Mouse (Mus musculus) limb, embryonic 15.5 days (tissue): ENCODE measurements around the gene Scd1. TPM values are rescaled to one million over a fixed set of nuclear protein-coding genes. Genes with fewer than 3 reads are reported as not detected.

Experiments
- ATAC-seq: fragments of 200-750 bp; cut with Nextera tagmentation; 2 replicates; pipeline ENCODE4 v1.8.0; 2017; ENCODE audit warnings: low read depth, moderate TSS enrichment; ENCODE audit not compliant: insufficient number of reproducible peaks, low FRiP score, low TSS enrichment
- H3K27ac ChIP-seq: fragments of 300-500 bp; sonication (generic); 2 replicates; pipeline ENCODE4 v1.5.1; 2015; ENCODE audit warnings: moderate library complexity, mild to moderate bottlenecking, inconsistent platforms
- H3K27me3 ChIP-seq: fragments of 300-500 bp; sonication (generic); 2 replicates; pipeline ENCODE4 v1.6.1; 2015; ENCODE audit warnings: inconsistent platforms
- H3K36me3 ChIP-seq: fragments of 300-500 bp; sonication (generic); 2 replicates; pipeline ENCODE4 v1.6.1; 2015; ENCODE audit warnings: inconsistent platforms
- H3K4me1 ChIP-seq: fragments of 300-500 bp; sonication (generic); 2 replicates; pipeline ENCODE4 v1.6.1; 2015; ENCODE audit warnings: inconsistent platforms
- H3K4me2 ChIP-seq: fragments of 300-500 bp; sonication (generic); 2 replicates; pipeline ENCODE4 v1.6.1; 2015; ENCODE audit warnings: mild to moderate bottlenecking, inconsistent platforms
- H3K4me3 ChIP-seq: fragments of 300-500 bp; sonication (generic); 2 replicates; pipeline ENCODE4 v1.5.1; 2015; ENCODE audit warnings: mild to moderate bottlenecking, inconsistent platforms
- H3K9ac ChIP-seq: fragments of 300-500 bp; sonication (generic); 2 replicates; pipeline ENCODE4 v1.6.1; 2015; ENCODE audit warnings: inconsistent platforms
- H3K9me3 ChIP-seq: fragments of 300-500 bp; sonication (generic); 2 replicates; pipeline ENCODE4 v1.6.1; 2016; ENCODE audit warnings: inconsistent platforms
- WGBS: fragments of 180-500 bp; shearing (Covaris S2); methylation state at CpG from one replicate; pipeline ENCODE4 v1.1.7; 2015; 5-methylcytosine and 5-hydroxymethylcytosine counted together
- polyA plus RNA-seq: library from polyadenylated mRNA; unstranded; fragments of >200 nt; fragmentation: Nextera tagmentation; extraction: Ambion mirVana; gene quantifications from 2 replicates; pipeline ENCODE4 v1.2.1, GENCODE M21; 2015

Scd1 gene
- polyA plus RNA-seq = 5.0 and 6.5 TPM in 2 replicates

DNA sequence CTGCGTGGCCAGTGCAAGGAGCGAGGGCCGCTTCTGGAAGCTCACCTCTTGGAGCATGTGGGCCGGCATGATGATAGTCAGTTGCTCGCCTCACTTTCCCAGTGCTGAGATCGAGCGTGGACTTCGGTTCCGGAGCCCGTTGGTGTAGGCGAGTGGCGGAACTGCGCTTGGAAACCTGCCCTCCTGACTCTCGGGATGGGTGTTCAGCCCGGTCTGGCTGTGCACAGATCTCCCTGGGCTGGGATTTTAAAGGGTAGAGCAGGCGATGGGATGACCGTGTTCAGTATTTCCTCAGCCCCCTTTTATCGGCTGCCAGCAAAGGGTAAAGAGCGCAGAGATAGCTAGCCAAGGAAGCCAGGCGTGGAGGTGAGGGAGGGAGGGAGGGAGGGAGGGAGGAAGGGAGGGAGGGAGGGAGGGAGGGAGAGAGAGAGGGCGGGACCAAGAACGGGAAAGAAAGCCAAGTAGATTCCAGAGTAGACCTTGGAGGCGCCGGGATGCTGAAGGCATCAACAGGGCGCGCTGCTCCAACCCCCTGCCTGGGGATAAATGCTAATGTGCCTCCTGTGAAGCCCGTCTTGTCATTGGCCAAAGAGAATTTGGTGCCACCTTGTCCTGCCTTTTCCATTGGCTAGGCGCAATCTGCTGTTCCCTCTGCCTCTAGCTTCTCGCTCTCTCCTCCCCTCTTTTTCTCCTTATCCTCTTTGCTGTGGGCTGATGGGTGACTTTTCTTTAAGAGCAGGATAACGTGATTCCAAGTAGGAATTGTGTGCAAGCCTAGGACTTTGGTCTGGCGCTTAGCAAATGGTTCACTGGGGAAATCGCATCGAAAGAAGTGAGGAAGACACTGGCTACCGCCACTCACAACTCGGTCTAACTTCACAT lies at the start of gene Scd1:
TSS of gene Scd1 (minus strand) at position 539 of the 882 bp plus-strand sequence.
- peak; percentile 87 for ATAC-seq
- H3K27me3 ChIP-seq = no peaks in the 10 kb centered on the region

DNA sequence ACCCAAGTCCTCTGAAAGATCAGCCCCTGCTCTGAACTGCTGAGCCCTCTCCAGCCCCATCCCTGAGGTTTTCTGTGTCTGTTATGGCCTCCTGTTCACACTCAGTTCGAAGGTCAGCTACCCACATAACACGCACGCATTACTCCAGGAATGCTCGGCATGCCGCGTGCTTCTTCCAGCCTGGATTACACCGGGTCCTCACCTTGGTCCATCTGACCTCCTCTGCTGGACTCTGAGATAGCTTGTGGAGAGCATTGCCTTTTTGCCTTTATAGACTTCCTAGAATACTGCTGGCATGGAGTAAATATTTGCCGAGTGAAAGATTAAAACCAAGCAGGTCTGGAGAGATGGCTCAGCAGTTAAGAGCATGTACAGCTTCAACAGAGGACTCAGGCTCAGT lies 47.7 kb upstream of the Scd1 start:
- ATAC-seq = no peak
- Histone ChIP-seq H3K4me2 (no peak overlapping the region), H3K9ac (no peak overlapping the region), H3K9me3 (no peaks in the 10 kb centered on the region), H3K27ac (no peak overlapping the region), H3K27me3 (peaks cover 5% of the 10 kb centered on the region; the same call in 1 of the 2 replicates), H3K4me1 (no peaks in the 10 kb centered on the region), H3K4me3 (no peak overlapping the region), H3K36me3 (no peaks in the 10 kb centered on the region)
- 80% methylated on average over 8 of the region's 8 CpGs for WGBS

More for the DNA sequence above, at the start of gene Scd1:
- WGBS = under 1% methylated on average over 32 of the region's 35 CpGs
- H3K4me2 ChIP-seq = peak within 1 kb of the TSS; percentile 91
- peak within 1 kb of the TSS; percentile 83 for H3K27ac ChIP-seq
- peak within 1 kb of the TSS; percentile 50 for H3K9ac ChIP-seq
- H3K9me3 ChIP-seq = no peaks in the 10 kb centered on the region
- H3K4me1 ChIP-seq = peaks cover 9% of the 10 kb centered on the region
- H3K4me3 ChIP-seq = peak within 1 kb of the TSS; percentile 51
- no peaks in the 10 kb centered on the region for H3K36me3 ChIP-seq

- H3K4me1 ChIP-seq = no peaks in the 10 kb centered on the region
- no peak overlapping the region for H3K9ac ChIP-seq
- H3K27ac ChIP-seq = no peak overlapping the region
- H3K9me3 ChIP-seq = no peaks in the 10 kb centered on the region
- no peak for ATAC-seq
- no peak overlapping the region for H3K4me2 ChIP-seq
- WGBS = 73% methylated on average over 6 of the region's 6 CpGs
- peaks cover 5% of the 10 kb centered on the region; the same call in 1 of the 2 replicates for H3K27me3 ChIP-seq
- H3K4me3 ChIP-seq = no peak overlapping the region
- no peaks in the 10 kb centered on the region for H3K36me3 ChIP-seq
Measured at GRCm38 (mm10) chr19:44454862-44455261, 47.2 kb upstream of the Scd1 start.

DNA sequence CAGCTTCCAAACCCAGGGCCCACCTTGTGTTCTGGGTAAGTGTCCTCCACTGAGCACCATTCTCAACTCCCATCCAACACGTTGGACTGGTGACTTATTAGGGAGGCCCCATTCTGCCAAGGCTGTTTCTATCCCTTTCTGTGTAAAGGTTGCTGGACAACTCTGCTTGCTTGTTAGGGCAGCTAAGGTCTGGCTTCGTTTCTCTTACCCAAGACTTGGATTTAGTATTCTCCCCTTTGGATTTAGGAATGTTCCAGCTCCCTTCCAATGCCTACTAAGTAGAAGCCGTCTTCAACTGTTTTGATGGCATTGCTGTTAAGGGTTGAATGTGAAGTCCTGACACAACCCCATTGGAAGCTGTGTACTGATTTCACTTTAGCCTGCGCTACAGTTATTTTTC lies 40.2 kb upstream of the Scd1 start:
- no peaks in the 10 kb centered on the region for H3K27me3 ChIP-seq
- H3K27ac ChIP-seq = no peak overlapping the region
- no peak overlapping the region for H3K9ac ChIP-seq
- H3K36me3 ChIP-seq = no peaks in the 10 kb centered on the region
- H3K4me1 ChIP-seq = no peaks in the 10 kb centered on the region
- ATAC-seq = no peak
- no peak overlapping the region for H3K4me3 ChIP-seq
- H3K9me3 ChIP-seq = no peaks in the 10 kb centered on the region
- H3K4me2 ChIP-seq = no peak overlapping the region
- WGBS = 74% methylated on average over 4 of the region's 4 CpGs

DNA sequence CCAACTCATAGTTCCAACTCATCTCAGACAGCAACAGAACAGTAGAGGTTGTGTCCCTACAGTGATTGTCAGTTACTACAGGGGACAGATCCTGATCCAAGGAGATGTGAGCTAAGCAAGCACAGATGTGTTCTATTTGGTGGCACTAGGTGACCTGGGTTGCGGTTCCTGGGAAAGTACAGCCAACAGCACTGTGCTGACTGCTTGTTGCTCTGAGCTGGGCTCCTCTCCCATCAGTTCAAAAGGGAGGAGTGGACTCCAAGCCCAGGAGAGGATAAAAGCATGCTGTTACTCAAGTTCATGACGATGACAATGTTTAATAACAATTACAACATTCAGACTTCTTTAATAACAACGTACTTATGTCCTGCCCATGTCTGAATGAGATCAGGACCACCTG lies 38.1 kb upstream of the Scd1 start:
- Histone ChIP-seq H3K9ac (no peak overlapping the region), H3K4me2 (no peak overlapping the region), H3K27ac (no peak overlapping the region), H3K4me1 (no peaks in the 10 kb centered on the region), H3K27me3 (no peaks in the 10 kb centered on the region), H3K9me3 (no peaks in the 10 kb centered on the region), H3K36me3 (no peaks in the 10 kb centered on the region), H3K4me3 (no peak overlapping the region)
- 79% methylated on average over 3 of the region's 3 CpGs for WGBS
- no peak for ATAC-seq

DNA sequence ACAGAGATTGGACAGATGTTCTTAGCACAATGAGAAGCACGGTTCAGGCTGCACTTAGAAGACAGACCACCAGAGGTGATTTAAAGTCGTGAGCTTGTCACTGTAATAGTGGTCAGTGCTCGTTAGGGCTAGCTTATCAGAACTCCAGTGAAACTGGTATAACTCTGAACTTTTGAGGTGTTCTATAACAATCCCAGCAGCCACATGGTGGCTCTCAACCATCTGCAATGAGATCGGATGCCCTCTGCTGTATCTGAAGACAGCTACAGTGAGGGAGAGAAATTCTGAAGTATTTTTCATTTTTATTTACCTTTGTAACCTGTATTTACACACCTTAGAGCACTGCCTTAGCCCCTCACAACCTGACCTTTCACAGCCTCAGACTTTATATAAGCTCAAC lies 31.6 kb upstream of the Scd1 start:
- H3K4me2 ChIP-seq = no peak overlapping the region
- no peaks in the 10 kb centered on the region for H3K27me3 ChIP-seq
- no peak for ATAC-seq
- no peak overlapping the region for H3K27ac ChIP-seq
- no peaks in the 10 kb centered on the region for H3K36me3 ChIP-seq
- 18% methylated on average over 4 of the region's 4 CpGs for WGBS
- H3K9me3 ChIP-seq = no peaks in the 10 kb centered on the region
- H3K9ac ChIP-seq = no peak overlapping the region
- H3K4me3 ChIP-seq = no peak overlapping the region
- no peaks in the 10 kb centered on the region for H3K4me1 ChIP-seq

DNA sequence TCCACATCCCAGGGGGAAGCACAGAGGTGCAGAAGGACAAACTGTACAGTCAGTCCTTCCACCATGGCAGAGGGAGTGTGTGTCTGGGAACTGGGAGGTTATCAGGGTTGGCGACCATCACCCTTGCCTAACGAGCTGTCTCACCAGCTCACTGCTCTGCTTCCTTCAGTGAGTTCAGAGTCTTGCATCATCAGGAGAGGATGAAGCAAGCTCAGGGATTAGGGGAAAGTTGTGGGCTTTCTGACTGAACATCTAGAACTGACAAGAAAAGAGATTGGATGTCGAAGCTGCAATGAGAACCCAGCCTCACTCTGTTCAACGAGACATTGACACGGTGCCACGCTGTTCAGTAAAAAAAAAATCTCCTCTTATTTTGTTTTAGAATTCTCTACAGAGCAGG lies 30.3 kb upstream of the Scd1 start:
- no peak overlapping the region for H3K4me2 ChIP-seq
- H3K9ac ChIP-seq = no peak overlapping the region
- H3K4me1 ChIP-seq = no peaks in the 10 kb centered on the region
- WGBS = 71% methylated on average over 6 of the region's 6 CpGs
- H3K4me3 ChIP-seq = no peak overlapping the region
- ATAC-seq = no peak
- no peaks in the 10 kb centered on the region for H3K36me3 ChIP-seq
- H3K9me3 ChIP-seq = no peaks in the 10 kb centered on the region
- H3K27ac ChIP-seq = no peak overlapping the region
- H3K27me3 ChIP-seq = no peaks in the 10 kb centered on the region

GRCm38 (mm10) chr19:44432084-44432483 lies 24.4 kb upstream of the Scd1 start:
- no peak overlapping the region for H3K27ac ChIP-seq
- H3K4me2 ChIP-seq = no peak overlapping the region
- no peaks in the 10 kb centered on the region for H3K4me1 ChIP-seq
- no peaks in the 10 kb centered on the region for H3K9me3 ChIP-seq
- no peak overlapping the region for H3K9ac ChIP-seq
- H3K36me3 ChIP-seq = no peaks in the 10 kb centered on the region
- H3K27me3 ChIP-seq = no peaks in the 10 kb centered on the region
- no peak for ATAC-seq
- 73% methylated on average over 5 of the region's 5 CpGs for WGBS
- H3K4me3 ChIP-seq = no peak overlapping the region

DNA sequence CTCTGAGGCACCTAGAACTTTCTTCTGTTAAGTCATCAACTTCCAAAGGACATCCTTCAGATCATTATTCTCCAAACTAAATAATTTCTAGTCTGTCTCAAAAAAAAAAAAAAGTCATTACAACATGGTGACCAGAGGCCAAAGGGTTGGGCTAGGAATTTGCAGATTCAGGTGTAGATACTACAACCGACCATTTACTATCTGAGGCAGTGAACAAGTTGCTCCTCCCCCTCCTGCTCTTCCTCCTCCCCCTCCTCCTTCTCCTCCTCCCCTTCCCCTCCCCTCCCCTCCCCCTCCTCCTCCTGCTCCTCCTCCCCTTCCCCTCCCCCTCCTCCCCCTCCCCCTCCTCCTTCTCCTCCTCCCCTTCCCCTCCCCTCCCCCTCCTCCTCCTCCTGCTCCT lies 20.0 kb upstream of the Scd1 start:
- 76% methylated on average over 1 of the region's 1 CpGs for WGBS
- Histone ChIP-seq H3K27ac (no peak overlapping the region), H3K9me3 (no peaks in the 10 kb centered on the region), H3K9ac (no peak overlapping the region), H3K27me3 (no peaks in the 10 kb centered on the region), H3K4me3 (no peak overlapping the region), H3K4me2 (no peak overlapping the region), H3K36me3 (no peaks in the 10 kb centered on the region), H3K4me1 (no peaks in the 10 kb centered on the region)
- ATAC-seq = no peak

GRCm38 (mm10) chr19:44422051-44422631 lies 14.5 kb upstream of the Scd1 start:
- H3K9ac ChIP-seq = no peak overlapping the region
- no peak for ATAC-seq
- peaks cover 2% of the 10 kb centered on the region; the same call in 1 of the 2 replicates for H3K4me1 ChIP-seq
- H3K4me3 ChIP-seq = no peak overlapping the region
- no peaks in the 10 kb centered on the region for H3K9me3 ChIP-seq
- H3K4me2 ChIP-seq = no peak overlapping the region
- no peak overlapping the region for H3K27ac ChIP-seq
- H3K27me3 ChIP-seq = no peaks in the 10 kb centered on the region
- WGBS = 67% methylated on average over 8 of the region's 8 CpGs
- H3K36me3 ChIP-seq = no peaks in the 10 kb centered on the region

- Histone ChIP-seq H3K4me2 (no peak overlapping the region), H3K4me3 (no peak overlapping the region), H3K4me1 (peaks cover 2% of the 10 kb centered on the region; the same call in 1 of the 2 replicates), H3K9ac (no peak overlapping the region), H3K27ac (no peak overlapping the region), H3K27me3 (peaks cover 7% of the 10 kb centered on the region; the same call in 1 of the 2 replicates), H3K9me3 (no peaks in the 10 kb centered on the region), H3K36me3 (no peaks in the 10 kb centered on the region)
- ATAC-seq = no peak
- WGBS = 48% methylated on average over 11 of the region's 11 CpGs
Measured at GRCm38 (mm10) chr19:44419530-44419929, 11.9 kb upstream of the Scd1 start.

GRCm38 (mm10) chr19:44418945-44419344 lies 11.3 kb upstream of the Scd1 start:
- Histone ChIP-seq H3K4me2 (no peak overlapping the region), H3K9ac (no peak overlapping the region), H3K27me3 (peaks cover 7% of the 10 kb centered on the region; the same call in 1 of the 2 replicates), H3K4me3 (no peak overlapping the region), H3K27ac (no peak overlapping the region), H3K4me1 (peaks cover 2% of the 10 kb centered on the region; the same call in 1 of the 2 replicates), H3K36me3 (no peaks in the 10 kb centered on the region), H3K9me3 (no peaks in the 10 kb centered on the region)
- ATAC-seq = no peak
- 17% methylated on average over 4 of the region's 4 CpGs for WGBS
